Mouse (Mus musculus) midbrain, postnatal 0 days (tissue): Measurements from ENCODE around the gene Armh3. TPM values are rescaled to one million over a fixed set of nuclear protein-coding genes. Genes with fewer than 3 reads are reported as not detected.

Source experiments
- ATAC-seq: fragments of 200-750 bp; cut with Nextera tagmentation; 2 replicates; pipeline ENCODE4 v1.8.0; 2017; ENCODE audit warnings: moderate number of reproducible peaks, mild to moderate bottlenecking, moderate TSS enrichment, moderate library complexity; ENCODE audit not compliant: low FRiP score
- DNase-seq: peaks from one replicate; pipeline ENCODE4 v3.0.0-alpha.2; 2015; ENCODE audit warnings: low spot score
- H3K27ac ChIP-seq: fragments of 300-500 bp; sonication (generic); 2 replicates; pipeline ENCODE4 v1.5.1; 2014; ENCODE audit warnings: low read depth, mild to moderate bottlenecking, low read length, mixed read lengths
- H3K27me3 ChIP-seq: fragments of 300-500 bp; sonication (generic); 2 replicates; pipeline ENCODE4 v1.6.1; 2014; ENCODE audit warnings: low read length, control low read depth, mixed read lengths; ENCODE audit not compliant: insufficient read depth
- H3K36me3 ChIP-seq: fragments of 300-500 bp; sonication (generic); 2 replicates; pipeline ENCODE4 v1.6.1; 2014; ENCODE audit warnings: low read length, control low read depth, mixed read lengths; ENCODE audit not compliant: insufficient read depth
- H3K4me1 ChIP-seq: fragments of 300-500 bp; sonication (generic); 2 replicates; pipeline ENCODE4 v1.6.1; 2014; ENCODE audit warnings: mild to moderate bottlenecking, control low read depth, antibody characterized with exemption, low read length, mixed read lengths; ENCODE audit not compliant: insufficient read depth
- H3K4me2 ChIP-seq: fragments of 300-500 bp; sonication (generic); 2 replicates; pipeline ENCODE4 v1.6.1; 2014; ENCODE audit warnings: low read depth, mild to moderate bottlenecking, low read length, mixed read lengths; ENCODE audit not compliant: poor library complexity, severe bottlenecking
- H3K4me3 ChIP-seq: fragments of 300-500 bp; sonication (generic); 2 replicates; pipeline ENCODE4 v1.5.1; 2014; ENCODE audit warnings: low read depth, mild to moderate bottlenecking, low read length, moderate library complexity
- H3K9ac ChIP-seq: fragments of 300-500 bp; sonication (generic); replicated peaks from 2 replicates; pipeline ENCODE4 v1.6.1; 2014; ENCODE audit warnings: mild to moderate bottlenecking, low read length, moderate library complexity, mixed read lengths; ENCODE audit not compliant: poor library complexity, severe bottlenecking
- H3K9me3 ChIP-seq: fragments of 300-500 bp; sonication (generic); 2 replicates; pipeline ENCODE4 v1.6.1; 2016; ENCODE audit warnings: low read length, control low read depth
- CTCF ChIP-seq: IDR thresholded peaks from 2 replicates; pipeline ENCODE4 v1.5.1; 2016; ENCODE audit warnings: antibody characterized with exemption, mild to moderate bottlenecking
- WGBS: fragments of 180-500 bp; shearing (Covaris S2); extraction: QIAGEN DNeasy Blood & Tissue Kit; methylation state at CpG from one replicate; pipeline ENCODE4 v1.1.7; 2014; 5-methylcytosine and 5-hydroxymethylcytosine counted together
- polyA plus RNA-seq: library from polyadenylated mRNA; unstranded; fragments of >200 nt; fragmentation: Nextera tagmentation; extraction: Ambion mirVana; gene quantifications from 2 replicates; pipeline ENCODE4 v1.2.1, GENCODE M21; 2015
- total RNA-seq: library from RNA; depleted of rRNA; stranded (reverse); fragments of >200 nt; gene quantifications from 2 replicates; pipeline ENCODE4 v1.2.3, GENCODE M21; 2014

Armh3 gene
- total and polyA plus RNA-seq, 2 experiments from 2014 or later = 18.1 to 18.9 TPM

GRCm38 (mm10) chr19:46014572-46015178 lies 16.4 kb upstream of the Armh3 start:
- Histone ChIP-seq H3K4me2 (no peak overlapping the region), H3K9ac (no peak overlapping the region), H3K27ac (no peak overlapping the region), H3K4me1 (no peaks in the 10 kb centered on the region), H3K9me3 (no peaks in the 10 kb centered on the region), H3K27me3 (no peaks in the 10 kb centered on the region), H3K36me3 (no peaks in the 10 kb centered on the region), H3K4me3 (no peak overlapping the region)
- ATAC-seq (peak; percentile 68; the same call in 1 of the 2 replicates), DNase-seq (peak; percentile 92)
- TF ChIP-seq CTCF = peak; percentile 93
- WGBS = 44% methylated on average over 12 of the region's 12 CpGs

GRCm38 (mm10) chr19:46005680-46006079 lies 7.4 kb upstream of the Armh3 start:
- Histone ChIP-seq H3K9ac (no peak overlapping the region), H3K4me3 (no peak overlapping the region), H3K27ac (no peak overlapping the region), H3K36me3 (no peaks in the 10 kb centered on the region), H3K27me3 (0 out of 2 replicates have a peak, but pooled peaks cover 8% of the 10 kb centered on the region), H3K9me3 (no peaks in the 10 kb centered on the region), H3K4me2 (no peak overlapping the region), H3K4me1 (0 out of 2 replicates have a peak, but pooled peaks cover 5% of the 10 kb centered on the region)
- WGBS = 92% methylated on average over 7 of the region's 7 CpGs
- ATAC-seq = no peak
- TF ChIP-seq CTCF = no peak
- DNase-seq = no peak

GRCm38 (mm10) chr19:46004814-46005466 lies 6.7 kb upstream of the Armh3 start:
- no peak for TF ChIP-seq CTCF
- no peak for DNase-seq

DNA sequence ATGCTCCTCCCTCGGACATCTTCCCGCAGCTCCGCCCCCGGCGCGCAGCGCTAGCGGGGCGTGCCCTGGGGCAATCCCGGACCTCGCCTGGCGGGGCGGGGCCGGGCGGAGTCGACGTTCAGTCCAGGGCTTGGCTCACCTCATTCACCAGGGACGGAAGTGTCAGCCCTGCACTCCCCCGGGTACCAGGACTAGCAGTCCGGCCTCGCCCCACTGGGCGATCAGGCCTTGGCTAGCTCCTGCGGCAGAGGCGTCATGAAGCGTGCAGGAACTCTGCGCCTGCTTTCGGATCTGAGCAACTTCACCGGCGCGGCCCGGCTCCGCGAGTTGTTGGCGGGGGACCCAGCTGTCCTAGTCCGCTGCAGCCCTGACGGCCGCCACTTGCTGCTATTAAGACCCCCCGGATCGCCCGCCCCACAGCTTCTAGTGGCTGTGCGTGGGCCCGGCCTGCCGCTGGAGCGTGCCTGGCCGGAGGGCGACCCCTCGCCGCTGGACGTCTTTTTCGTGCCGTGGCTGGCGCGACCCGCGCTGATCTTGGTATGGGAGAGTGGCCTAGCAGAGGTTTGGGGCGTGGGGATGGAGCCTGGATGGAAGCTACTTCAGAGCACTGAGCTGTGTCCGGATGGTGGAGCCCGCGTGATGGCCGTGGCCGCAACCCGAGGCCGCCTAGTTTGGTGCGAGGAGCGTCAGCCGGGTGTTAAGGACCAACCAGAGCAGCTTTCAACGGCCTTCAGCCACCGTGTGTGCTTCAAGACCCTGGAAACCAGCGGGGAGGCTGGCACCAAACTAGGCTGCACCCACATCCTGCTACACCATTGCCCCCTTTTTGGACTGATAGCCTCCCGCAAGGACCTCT lies 5.3 kb upstream of the Armh3 start, which contains the start of gene Hps6:
Gene Hps6, plus strand, starts transcription at position 138 of the 856 bp plus-strand sequence.
- Histone ChIP-seq H3K27ac (no peak within 1 kb of the TSS), H3K9ac (peak within 1 kb of the TSS; percentile 64), H3K36me3 (no peaks in the 10 kb centered on the region), H3K4me1 (0 out of 2 replicates have a peak, but pooled peaks cover 5% of the 10 kb centered on the region), H3K4me2 (peak within 1 kb of the TSS; percentile 98), H3K4me3 (peak within 1 kb of the TSS; percentile 53), H3K9me3 (no peaks in the 10 kb centered on the region), H3K27me3 (0 out of 2 replicates have a peak, but pooled peaks cover 8% of the 10 kb centered on the region)
- TF ChIP-seq CTCF = no peak
- peak; percentile 51 for DNase-seq
- 2% methylated on average over 68 of the region's 70 CpGs for WGBS
- peak; percentile 31 for ATAC-seq

More at GRCm38 (mm10) chr19:46004814-46005466, 6.7 kb upstream of the Armh3 start:
- Histone ChIP-seq H3K4me3 (no peak overlapping the region), H3K36me3 (no peaks in the 10 kb centered on the region), H3K27ac (no peak overlapping the region), H3K4me2 (no peak overlapping the region), H3K9ac (no peak overlapping the region), H3K9me3 (no peaks in the 10 kb centered on the region), H3K4me1 (0 out of 2 replicates have a peak, but pooled peaks cover 5% of the 10 kb centered on the region), H3K27me3 (0 out of 2 replicates have a peak, but pooled peaks cover 8% of the 10 kb centered on the region)
- ATAC-seq = no peak
- WGBS = 63% methylated on average over 17 of the region's 17 CpGs

DNA sequence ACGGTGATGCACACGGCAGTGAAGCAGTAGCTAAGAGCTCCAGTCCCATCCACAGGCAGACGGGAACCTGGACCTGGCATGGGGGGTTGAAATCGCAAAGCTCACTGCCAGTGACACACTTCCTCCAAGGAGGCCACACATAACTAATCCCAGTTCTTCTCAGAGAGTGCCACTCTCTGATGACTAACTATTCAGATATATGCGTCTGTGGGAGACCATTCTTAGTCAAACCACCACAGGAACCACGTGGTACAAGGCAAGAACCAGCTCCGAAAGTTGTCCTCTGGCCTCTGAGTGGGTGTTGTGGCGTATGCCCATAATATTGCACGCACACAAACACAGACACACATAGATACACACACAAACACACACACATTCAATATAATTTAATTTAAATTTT lies 4.0 kb upstream of the Armh3 start:
- 89% methylated on average over 9 of the region's 9 CpGs for WGBS
- H3K4me3 ChIP-seq = no peak overlapping the region
- DNase-seq = no peak
- no peaks in the 10 kb centered on the region for H3K36me3 ChIP-seq
- no peaks in the 10 kb centered on the region for H3K9me3 ChIP-seq
- no peak for ATAC-seq
- no peak overlapping the region for H3K4me2 ChIP-seq
- TF ChIP-seq CTCF = no peak
- 0 out of 2 replicates have a peak, but pooled peaks cover 5% of the 10 kb centered on the region for H3K4me1 ChIP-seq
- H3K27me3 ChIP-seq = 0 out of 2 replicates have a peak, but pooled peaks cover 8% of the 10 kb centered on the region
- no peak overlapping the region for H3K9ac ChIP-seq
- H3K27ac ChIP-seq = no peak overlapping the region
